Mouse (Mus musculus): Measurements from ENCODE around the gene Cd24a. TPM values are rescaled to one million over a fixed set of nuclear protein-coding genes. Genes with fewer than 3 reads are reported as not detected.
A peak's percentile ranks its signal among the peaks of the same experiment; 100 is the strongest.

Cd24a gene
- polyA plus RNA-seq, 1 experiment from 2014 or later = 137 TPM

DNA sequence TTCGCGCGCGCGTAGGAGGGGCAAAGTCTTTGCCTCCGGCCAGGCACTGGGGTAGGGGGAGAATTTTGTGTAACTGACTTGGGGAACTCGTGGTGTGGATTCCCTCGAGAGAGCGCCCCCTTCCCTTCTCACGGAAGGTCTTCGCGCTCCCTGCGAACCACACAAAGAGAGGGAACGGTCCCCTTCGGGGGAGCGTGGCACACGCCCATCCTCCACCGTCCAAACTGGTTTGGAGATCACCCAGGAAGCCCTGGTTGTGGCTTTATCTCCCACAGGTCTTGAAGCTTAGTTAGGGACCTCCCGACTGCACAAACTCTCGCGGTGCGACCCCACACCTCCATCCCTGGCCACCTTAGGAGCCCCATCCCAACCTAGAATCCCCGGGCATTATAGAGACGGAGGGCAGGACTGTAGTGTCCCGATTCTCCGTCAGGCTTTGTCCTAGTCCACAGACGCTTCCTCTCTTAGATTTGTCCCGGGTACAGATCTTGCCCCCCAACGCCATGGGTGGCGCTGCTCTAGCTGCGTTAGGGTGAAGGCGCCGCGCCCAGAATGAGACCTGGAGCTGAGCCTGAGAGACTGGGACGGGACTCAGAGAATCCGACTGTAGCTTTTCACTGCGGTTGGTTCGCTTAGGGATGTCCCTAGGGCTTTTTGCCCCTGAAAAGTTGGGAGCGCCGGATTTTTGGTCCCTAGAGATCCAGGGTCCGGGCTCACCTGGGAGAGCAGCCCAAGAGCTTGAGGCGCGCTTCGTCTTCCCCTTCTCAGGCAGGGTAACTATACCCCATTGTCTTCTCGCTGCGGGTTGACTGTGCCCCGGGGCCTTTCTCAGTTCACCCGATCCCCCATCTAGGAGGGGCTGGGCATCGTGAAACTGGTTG lies 1.5 kb downstream of the Cd24a start:
- ATAC-seq (peak; percentile 14; the same call in 1 of the 2 replicates), DNase-seq (ENCODE audit: low spot score) (peak; percentile 44)
- TF ChIP-seq EP300 (IDR thresholded peaks at IDR 0.05) (no peak), CTCF (IDR thresholded peaks at IDR 0.05) (peak; percentile 47)
- H3K9me3 ChIP-seq (ENCODE audit: low read length) = no peaks in the 10 kb centered on the region
- peak overlapping the region; percentile 62 for H3K27ac ChIP-seq (ENCODE audit: low read length)
- H3K4me2 ChIP-seq (replicated peaks; ENCODE audit: low read depth, low read length) = peak overlapping the region; percentile 97
- peak overlapping the region; percentile 57 for H3K4me3 ChIP-seq (ENCODE audit: low read depth, low read length)
- H3K36me3 ChIP-seq (ENCODE audit: insufficient read depth, low read length) = no peaks in the 10 kb centered on the region
- WGBS = under 1% methylated on average over 46 of the region's 49 CpGs
- H3K27me3 ChIP-seq (replicated peaks; ENCODE audit: insufficient read depth, low read length) = no peaks in the 10 kb centered on the region
- H3K4me1 ChIP-seq (ENCODE audit: insufficient read depth, low read depth, low read length) = peaks cover 9% of the 10 kb centered on the region
- peak overlapping the region; percentile 48 for H3K9ac ChIP-seq (replicated peaks; ENCODE audit: low read depth)

- TF ChIP-seq CTCF (IDR thresholded peaks at IDR 0.05) (no peak), EP300 (IDR thresholded peaks at IDR 0.05) (no peak)
- ATAC-seq (peak; percentile 32), DNase-seq (ENCODE audit: low spot score) (peak; percentile 75)
- Histone ChIP-seq H3K9me3 (ENCODE audit: low read length) (no peaks in the 10 kb centered on the region), H3K4me1 (ENCODE audit: insufficient read depth, low read depth, low read length) (peaks cover 9% of the 10 kb centered on the region), H3K27me3 (replicated peaks; ENCODE audit: insufficient read depth, low read length) (no peaks in the 10 kb centered on the region), H3K27ac (ENCODE audit: low read length) (peak overlapping the region; percentile 22; the same call in 1 of the 2 replicates), H3K4me3 (ENCODE audit: low read depth, low read length) (peak overlapping the region; percentile 57), H3K9ac (replicated peaks; ENCODE audit: low read depth) (peak overlapping the region; percentile 48; the same call in 1 of the 2 replicates), H3K4me2 (replicated peaks; ENCODE audit: low read depth, low read length) (peak overlapping the region; percentile 97), H3K36me3 (ENCODE audit: insufficient read depth, low read length) (no peaks in the 10 kb centered on the region)
- 1% methylated on average over 15 of the region's 15 CpGs for WGBS
Observed at GRCm38 (mm10) chr10:43580649-43581078, 2.6 kb downstream of the Cd24a start.

GRCm38 (mm10) chr10:43581260-43581659 lies 3.2 kb downstream of the Cd24a start:
- no peak for TF ChIP-seq EP300 (IDR thresholded peaks at IDR 0.05)
- no peak for TF ChIP-seq CTCF (IDR thresholded peaks at IDR 0.05)
- peaks cover 9% of the 10 kb centered on the region for H3K4me1 ChIP-seq (ENCODE audit: insufficient read depth, low read depth, low read length)
- no peaks in the 10 kb centered on the region for H3K27me3 ChIP-seq (replicated peaks; ENCODE audit: insufficient read depth, low read length)
- no peaks in the 10 kb centered on the region for H3K9me3 ChIP-seq (ENCODE audit: low read length)
- peak overlapping the region; percentile 57; the same call in 1 of the 2 replicates for H3K4me3 ChIP-seq (ENCODE audit: low read depth, low read length)
- peak overlapping the region; percentile 22; the same call in 1 of the 2 replicates for H3K27ac ChIP-seq (ENCODE audit: low read length)
- H3K36me3 ChIP-seq (ENCODE audit: insufficient read depth, low read length) = no peaks in the 10 kb centered on the region
- 0 out of 2 replicates have a peak overlapping the region, but pooled peaks have one; percentile 48 for H3K9ac ChIP-seq (replicated peaks; ENCODE audit: low read depth)
- ATAC-seq (no peak), DNase-seq (ENCODE audit: low spot score) (no peak)
- 57% methylated on average over 3 of the region's 3 CpGs for WGBS
- H3K4me2 ChIP-seq (replicated peaks; ENCODE audit: low read depth, low read length) = peak overlapping the region; percentile 97

DNA sequence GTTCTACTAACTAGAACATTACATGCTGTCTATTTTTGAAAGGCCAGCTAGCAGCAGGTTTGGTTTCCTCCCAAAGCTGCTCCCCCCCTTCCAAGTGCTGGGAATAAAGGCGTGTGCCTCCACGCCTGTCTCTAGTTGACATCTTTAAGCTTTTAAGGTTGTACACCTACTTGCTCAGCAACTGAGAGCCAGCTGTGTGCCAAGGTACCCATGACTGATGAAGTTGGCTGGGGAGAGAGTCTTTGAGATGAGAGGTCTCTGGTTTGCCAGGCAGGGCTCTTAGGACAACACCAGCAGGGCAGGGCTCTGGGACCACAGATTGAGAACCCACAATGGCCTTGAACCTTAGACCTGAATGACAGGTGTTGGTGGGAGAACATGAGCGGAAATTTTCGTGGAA lies 6.5 kb downstream of the Cd24a start:
- no peaks in the 10 kb centered on the region for H3K27me3 ChIP-seq (replicated peaks; ENCODE audit: insufficient read depth, low read length)
- 91% methylated on average over 4 of the region's 4 CpGs for WGBS
- peaks cover 6% of the 10 kb centered on the region; the same call in 1 of the 2 replicates for H3K4me1 ChIP-seq (ENCODE audit: insufficient read depth, low read depth, low read length)
- no peak overlapping the region for H3K4me3 ChIP-seq (ENCODE audit: low read depth, low read length)
- no peaks in the 10 kb centered on the region for H3K36me3 ChIP-seq (ENCODE audit: insufficient read depth, low read length)
- TF ChIP-seq EP300 (IDR thresholded peaks at IDR 0.05) = no peak
- TF ChIP-seq CTCF (IDR thresholded peaks at IDR 0.05) = no peak
- no peak overlapping the region for H3K9ac ChIP-seq (replicated peaks; ENCODE audit: low read depth)
- ATAC-seq = no peak
- H3K4me2 ChIP-seq (replicated peaks; ENCODE audit: low read depth, low read length) = no peak overlapping the region
- H3K27ac ChIP-seq (ENCODE audit: low read length) = no peak overlapping the region
- H3K9me3 ChIP-seq (ENCODE audit: low read length) = no peaks in the 10 kb centered on the region
- no peak for DNase-seq (ENCODE audit: low spot score)

DNA sequence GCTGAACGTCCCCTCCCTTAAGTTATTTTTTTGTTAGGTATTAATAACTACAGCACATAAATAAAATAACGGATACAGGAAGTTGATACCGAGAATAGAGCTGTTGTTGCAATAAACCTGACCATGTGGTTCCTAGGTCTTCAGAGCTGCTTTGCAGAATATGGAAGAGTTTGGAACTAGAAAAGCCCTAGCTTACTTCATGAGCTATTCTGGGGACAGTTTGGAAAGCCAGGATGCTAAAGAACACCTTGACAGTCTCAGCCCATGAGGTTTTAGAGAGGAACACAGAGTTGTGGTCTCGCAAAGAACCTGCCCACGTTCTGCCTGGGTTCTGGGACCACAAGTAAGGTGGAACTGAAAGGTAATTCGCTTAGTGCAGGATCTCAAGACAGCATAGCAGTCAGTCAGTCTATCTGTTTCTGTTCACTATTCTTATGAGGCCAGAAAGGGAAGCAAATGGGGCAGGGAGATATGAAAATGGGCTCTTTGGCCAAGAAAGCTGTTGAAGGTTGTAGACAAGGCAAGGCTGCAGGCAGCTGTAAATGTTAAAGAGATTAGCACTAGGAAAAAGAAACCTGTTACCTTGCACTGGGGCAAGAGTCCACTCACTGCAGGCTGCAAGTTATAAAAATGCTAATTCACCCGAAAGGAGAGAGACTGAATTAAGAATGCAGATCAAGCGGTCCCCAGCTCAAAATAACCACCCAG lies 10.5 kb downstream of the Cd24a start:
- Histone ChIP-seq H3K9ac (replicated peaks; ENCODE audit: low read depth) (no peak overlapping the region), H3K27me3 (replicated peaks; ENCODE audit: insufficient read depth, low read length) (no peaks in the 10 kb centered on the region), H3K4me3 (ENCODE audit: low read depth, low read length) (no peak overlapping the region), H3K9me3 (ENCODE audit: low read length) (no peaks in the 10 kb centered on the region), H3K4me2 (replicated peaks; ENCODE audit: low read depth, low read length) (no peak overlapping the region), H3K4me1 (ENCODE audit: insufficient read depth, low read depth, low read length) (no peaks in the 10 kb centered on the region), H3K36me3 (ENCODE audit: insufficient read depth, low read length) (no peaks in the 10 kb centered on the region), H3K27ac (ENCODE audit: low read length) (no peak overlapping the region)
- TF ChIP-seq EP300 (IDR thresholded peaks at IDR 0.05) = no peak
- no peak for TF ChIP-seq CTCF (IDR thresholded peaks at IDR 0.05)
- 68% methylated on average over 8 of the region's 8 CpGs for WGBS
- no peak for ATAC-seq
- DNase-seq (ENCODE audit: low spot score) = no peak

GRCm38 (mm10) chr10:43591477-43591876 lies 13.4 kb downstream of the Cd24a start:
- whole genome bisulfite sequencing = 48% methylated on average over 10 of the region's 10 CpGs
- TF ChIP-seq EP300 (IDR thresholded peaks at IDR 0.05) = no peak
- TF ChIP-seq CTCF (IDR thresholded peaks at IDR 0.05) = no peak

More at GRCm38 (mm10) chr10:43591477-43591876, 13.4 kb downstream of the Cd24a start:
- DNase-seq (ENCODE audit: low spot score) (no peak), ATAC-seq (no peak)
- H3K4me3 ChIP-seq (ENCODE audit: low read depth, low read length) = no peak overlapping the region
- H3K4me1 ChIP-seq (ENCODE audit: insufficient read depth, low read depth, low read length) = no peaks in the 10 kb centered on the region
- no peak overlapping the region for H3K9ac ChIP-seq (replicated peaks; ENCODE audit: low read depth)
- no peak overlapping the region for H3K4me2 ChIP-seq (replicated peaks; ENCODE audit: low read depth, low read length)
- no peak overlapping the region for H3K27ac ChIP-seq (ENCODE audit: low read length)
- no peaks in the 10 kb centered on the region for H3K9me3 ChIP-seq (ENCODE audit: low read length)
- no peaks in the 10 kb centered on the region for H3K36me3 ChIP-seq (ENCODE audit: insufficient read depth, low read length)
- H3K27me3 ChIP-seq (replicated peaks; ENCODE audit: insufficient read depth, low read length) = no peaks in the 10 kb centered on the region
